Mouse (Mus musculus) left cerebral cortex, postnatal 25 days (tissue): ENCODE measurements around the gene Ypel4. TPM values are rescaled to one million over a fixed set of nuclear protein-coding genes. Genes with fewer than 3 reads are reported as not detected.
A peak's percentile ranks its signal among the peaks of the same experiment; 100 is the strongest.

Experiments used
- DNase-seq, 2 experiments: peaks; one replicate each; pipeline ENCODE4 v3.0.0; 2022; ENCODE audit warnings: low spot score in 2 of 2, mixed read lengths in 1 of 2
- intact Hi-C: fragments of 180-260 bp; cut with DNase I; formaldehyde crosslinking; loops from one replicate; pipeline ENCODE4 v1.15.1; 2025
- total RNA-seq, 2 experiments: library from RNA; stranded (reverse); gene quantifications; 2 replicates each; pipeline ENCODE4 v1.2.3; 2021

Ypel4 gene
- 10 to 100 TPM; 66.7 to 69.0 TPM for total RNA-seq

DNA sequence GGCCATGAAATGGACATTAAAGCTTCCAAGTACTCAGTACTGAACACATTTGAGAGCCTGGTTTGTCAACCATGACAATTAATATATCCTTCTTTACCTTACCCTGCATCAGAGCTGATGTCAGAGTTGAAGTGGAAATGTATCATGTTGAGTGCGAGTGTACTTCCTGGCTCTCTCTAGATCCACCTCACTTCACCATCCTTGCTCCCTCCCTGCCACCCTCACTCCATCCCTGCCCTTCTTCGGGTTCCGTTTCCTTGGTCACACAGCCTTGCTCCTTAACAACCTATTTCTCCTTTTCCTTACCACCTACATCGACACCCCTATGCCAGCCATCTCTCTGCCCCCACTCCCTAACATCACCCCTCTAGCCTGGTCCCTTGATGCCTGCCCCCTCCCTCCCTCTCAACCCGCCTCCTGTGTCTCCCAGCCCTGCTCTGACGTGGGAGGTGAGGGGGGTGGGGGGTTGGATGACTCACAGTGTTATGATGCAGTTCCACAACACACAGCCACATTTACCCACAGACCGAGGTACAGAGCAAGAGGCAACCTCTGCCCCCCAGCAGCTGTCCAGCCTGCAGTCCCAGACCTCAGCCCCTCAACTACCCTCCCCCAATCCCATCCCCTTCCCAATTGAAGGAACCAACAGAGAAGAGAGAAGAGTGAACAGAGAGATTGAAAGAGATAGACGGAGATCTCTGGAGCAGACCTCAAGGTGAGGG lies at the start of gene Ypel4:
Ypel4 (plus strand) TSS at position 480 of the 722 bp plus-strand sequence.
- DNase-seq: peak; percentile 65 to 88
- intact Hi-C loops: loop anchor here (2.0 to 10.0 kb wide), 2 partner anchors 65 to 301 kb away; partner anchors contain the start of genes P2rx3, Ssrp1 and Ube2l6

DNA sequence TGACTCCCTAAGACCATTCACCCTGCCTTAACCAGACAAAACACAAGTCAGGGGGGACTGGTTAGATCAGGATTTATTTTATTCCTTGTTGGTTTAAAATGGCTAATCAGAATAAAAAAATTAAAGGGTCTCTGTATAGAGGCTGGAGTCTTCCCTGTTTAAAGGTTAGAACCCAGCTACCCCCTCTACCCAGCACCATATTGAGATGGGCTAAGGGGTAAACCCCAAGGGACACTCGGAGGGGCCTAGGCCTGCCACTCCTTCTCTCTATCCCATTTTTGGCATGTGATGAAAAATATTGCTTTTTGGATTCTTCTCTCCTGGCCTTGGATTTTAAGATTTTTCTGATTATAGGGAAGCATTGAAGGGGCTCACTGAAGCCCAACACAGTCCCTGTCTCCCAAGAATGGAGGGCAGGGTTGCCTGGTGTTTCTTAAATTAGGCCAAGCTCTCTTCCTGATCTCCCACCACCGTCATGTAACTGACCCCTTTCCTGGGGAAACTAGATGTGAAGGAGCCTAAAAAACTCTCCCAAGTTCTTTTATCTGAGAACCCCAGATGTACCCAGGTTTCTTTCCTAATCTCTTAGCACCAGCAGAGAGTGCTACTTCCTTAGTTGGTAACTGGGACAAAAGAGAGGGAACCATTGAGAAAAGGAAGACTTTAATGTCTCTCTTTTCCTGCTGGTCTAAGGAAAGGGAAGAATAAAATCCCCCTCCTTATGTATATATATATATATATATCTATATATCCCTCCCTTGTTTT lies 45.6 kb upstream of the Ypel4 start:
- intact Hi-C loops: no loop called here
- DNase-seq: no peak

DNA sequence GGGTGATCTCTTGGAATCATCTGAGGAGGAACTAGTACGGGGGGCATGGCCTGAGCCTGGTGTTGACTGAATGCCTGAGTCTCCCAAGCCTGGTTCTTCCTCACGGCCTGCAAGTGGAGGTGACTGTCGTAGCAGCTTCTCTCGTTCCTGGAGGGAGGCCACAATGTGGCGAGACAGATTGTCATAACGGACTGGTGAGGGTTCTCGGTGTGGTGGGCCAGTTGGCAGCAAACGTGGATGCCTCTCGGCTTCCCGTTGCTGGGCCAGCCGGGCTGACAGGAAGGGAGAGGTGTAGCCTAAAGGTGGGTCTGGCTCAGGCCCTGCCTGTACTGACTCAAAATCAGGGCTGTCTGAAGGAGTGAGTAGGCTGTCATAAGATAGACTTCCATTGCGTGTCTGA lies 43.8 kb upstream of the Ypel4 start:
- intact Hi-C loops: no loop called here
- no peak for DNase-seq

DNA sequence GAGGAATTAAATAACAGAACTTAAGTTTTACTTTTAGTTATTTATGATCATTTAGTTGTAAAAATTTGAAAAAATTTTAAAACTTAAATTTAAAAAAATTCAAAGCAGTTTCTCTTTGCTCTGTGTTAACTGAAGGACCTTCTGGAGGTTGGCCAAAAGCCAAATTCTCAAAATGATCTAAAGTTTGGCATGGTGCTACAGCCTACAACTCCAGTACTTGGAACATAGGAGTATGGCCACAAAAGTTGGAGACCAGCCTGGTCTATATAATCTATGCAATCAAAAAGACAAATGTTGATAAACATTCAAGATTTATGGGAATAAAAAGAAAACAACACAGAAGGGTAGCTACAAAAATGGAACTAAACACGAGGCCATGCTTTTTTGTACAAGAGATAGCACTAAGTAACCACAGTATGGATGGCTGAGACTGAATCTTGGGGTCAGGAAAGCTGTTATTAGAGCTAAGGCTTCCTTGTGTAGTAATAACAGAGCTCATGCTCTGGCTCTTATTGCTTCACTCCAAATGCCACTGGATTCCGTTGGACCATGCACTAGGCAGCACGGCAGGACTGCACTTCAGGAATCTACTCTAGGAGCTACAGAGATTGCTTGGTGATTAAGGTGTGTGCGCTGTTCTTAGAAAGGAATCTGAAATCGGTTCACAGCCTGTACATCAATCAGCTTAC lies 38.7 kb upstream of the Ypel4 start:
- intact Hi-C loops: no loop called here
- DNase-seq: no peak

GRCm38 (mm10) chr2:84703497-84703896 lies 30.4 kb upstream of the Ypel4 start:
- no peak for DNase-seq
- intact Hi-C loops: no loop called here

DNA sequence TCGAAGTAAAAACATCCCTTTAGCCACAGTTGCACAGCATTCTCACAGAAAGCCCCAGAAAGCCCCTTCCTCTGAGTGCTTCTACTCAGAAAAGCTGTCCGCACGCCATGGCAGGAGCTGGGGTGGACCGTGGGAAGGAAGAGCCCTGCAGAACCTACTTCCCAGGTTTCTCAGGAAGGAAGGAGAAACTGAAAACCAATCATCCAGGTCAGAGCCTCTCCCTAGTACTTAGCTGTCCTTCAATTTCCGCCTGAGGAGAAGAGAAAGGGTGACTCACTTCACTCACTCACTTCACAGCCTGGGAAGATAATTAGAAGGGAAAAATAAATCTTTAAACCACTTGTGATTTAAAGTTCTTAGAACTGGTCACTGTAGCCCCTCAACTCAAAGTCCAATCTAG lies 29.5 kb upstream of the Ypel4 start:
- no peak for DNase-seq
- intact Hi-C loops: no loop called here

DNA sequence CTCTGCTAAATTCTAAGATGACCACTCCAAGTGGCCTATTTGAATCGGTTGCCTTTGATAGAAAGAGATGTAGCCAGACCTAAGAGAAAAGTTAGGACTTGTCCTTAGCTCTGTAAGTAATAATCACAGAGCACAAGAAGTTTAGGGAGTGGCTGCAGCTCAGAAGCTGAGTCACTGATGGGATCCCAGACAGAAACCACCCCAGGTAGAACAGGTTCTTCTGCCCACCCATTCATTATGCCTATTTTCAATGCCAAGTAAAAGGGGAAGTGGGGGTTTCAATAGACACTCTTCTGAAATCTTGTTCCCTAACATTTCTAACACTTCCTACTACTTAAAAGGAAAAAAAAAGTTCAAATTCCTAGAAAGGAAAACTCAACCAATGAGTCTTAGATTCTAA lies 28.6 kb upstream of the Ypel4 start:
- intact Hi-C loops: no loop called here
- DNase-seq: no peak

DNA sequence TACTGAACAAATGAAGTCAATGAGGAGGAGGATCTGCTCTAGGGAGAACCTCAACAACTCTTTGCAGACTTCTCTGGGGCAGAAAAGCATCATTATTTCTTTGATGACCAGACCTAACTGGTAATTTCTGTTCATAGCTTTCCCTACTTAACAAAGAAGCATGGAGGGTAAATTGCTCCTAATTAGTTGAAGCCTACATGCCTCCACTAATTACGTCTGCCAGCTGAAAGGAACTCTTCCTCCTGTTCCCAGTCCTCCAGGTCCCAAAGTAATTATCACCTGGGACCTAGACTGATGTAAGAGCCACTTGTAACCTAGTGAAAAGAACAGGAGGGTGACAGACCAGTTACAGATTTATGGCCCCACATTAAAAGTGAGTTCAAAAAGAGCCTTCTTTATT lies 26.3 kb upstream of the Ypel4 start:
- DNase-seq: no peak
- intact Hi-C loops: no loop called here

GRCm38 (mm10) chr2:84711898-84712297 lies 22.0 kb upstream of the Ypel4 start:
- intact Hi-C loops: no loop called here
- DNase-seq: no peak

- intact Hi-C loops: no loop called here
- DNase-seq: no peak
These were observed 19.4 kb upstream of the Ypel4 start for GRCm38 (mm10) chr2:84714422-84714810.

GRCm38 (mm10) chr2:84714811-84715561 lies 18.9 kb upstream of the Ypel4 start, which contains the start of gene Zdhhc5:
TSS of gene Zdhhc5 (minus strand) at chr2:84715180.
- intact Hi-C loops: loop anchor here (1.0 to 5.0 kb wide), 4 partner anchors 12 to 332 kb away; partner anchors contain the start of genes Clp1, Rtn4rl2, Tnks1bp1 and Ube2l6
- DNase-seq: peak; percentile 99

DNA sequence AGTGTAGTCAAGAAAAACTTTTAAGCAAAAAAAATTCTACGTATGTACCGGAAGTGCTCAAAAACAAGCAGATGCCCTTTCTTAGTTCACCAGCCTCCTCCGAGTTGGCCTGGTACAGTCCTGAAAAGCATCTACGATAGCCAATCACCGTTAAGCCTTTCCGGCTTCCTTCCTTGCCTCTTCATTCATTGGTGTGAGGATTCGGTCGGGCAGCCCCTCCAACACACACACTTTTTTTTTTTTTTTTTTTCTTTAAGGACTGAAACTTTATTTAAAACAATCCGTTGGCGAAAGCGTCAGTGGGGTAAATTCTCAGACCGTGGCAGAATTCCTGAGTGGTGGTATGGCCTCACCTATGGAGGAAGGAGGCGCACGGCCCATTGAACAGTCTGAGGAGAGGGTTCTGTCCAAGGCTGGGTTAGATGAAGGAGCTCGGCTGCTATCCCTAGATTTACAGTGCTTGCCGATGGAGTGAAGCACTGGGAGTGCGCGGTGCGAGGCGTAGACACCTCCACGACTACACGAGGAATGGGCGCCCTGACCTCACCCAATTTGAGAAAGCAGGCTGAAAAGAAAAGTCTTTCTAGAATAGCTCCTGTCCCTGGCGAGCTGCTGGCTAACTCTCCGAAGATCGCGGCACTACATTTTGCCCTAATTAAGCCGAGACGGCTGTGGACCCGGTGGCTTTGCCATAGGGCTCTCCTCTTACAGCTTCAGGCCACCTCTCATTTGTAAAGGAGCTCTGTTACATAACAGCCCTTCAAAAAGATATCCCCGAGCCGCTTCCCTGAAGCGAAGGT lies 18.1 kb upstream of the Ypel4 start:
- peak; percentile 67 to 97 for DNase-seq
- intact Hi-C loops: loop anchor here (1.0 to 5.0 kb wide), 4 partner anchors 12 to 332 kb away; partner anchors contain the start of genes Clp1, Rtn4rl2, Tnks1bp1 and Ube2l6

GRCm38 (mm10) chr2:84716423-84717355 lies 17.2 kb upstream of the Ypel4 start:
- DNase-seq: no peak
- intact Hi-C loops: loop anchor here (5.0 kb wide), 3 partner anchors 81 to 331 kb away; partner anchors contain the start of genes Rtn4rl2, Tnks1bp1 and Ube2l6

- no peak for DNase-seq
- intact Hi-C loops: loop anchor here (5.0 kb wide), 3 partner anchors 80 to 330 kb away; partner anchors contain the start of genes Rtn4rl2, Tnks1bp1 and Ube2l6
These were observed 16.5 kb upstream of the Ypel4 start for GRCm38 (mm10) chr2:84717357-84717756.

GRCm38 (mm10) chr2:84720718-84721117 lies 13.1 kb upstream of the Ypel4 start:
- no peak for DNase-seq
- intact Hi-C loops: no loop called here

- DNase-seq: no peak
- intact Hi-C loops: no loop called here
These were observed 12.7 kb upstream of the Ypel4 start for GRCm38 (mm10) chr2:84721182-84721581.

GRCm38 (mm10) chr2:84723856-84724255 lies 10.0 kb upstream of the Ypel4 start:
- intact Hi-C loops: no loop called here
- no peak for DNase-seq
